Comparison of ENCODE assay signal across 12 mouse cellular contexts in the genomic region with DNA sequence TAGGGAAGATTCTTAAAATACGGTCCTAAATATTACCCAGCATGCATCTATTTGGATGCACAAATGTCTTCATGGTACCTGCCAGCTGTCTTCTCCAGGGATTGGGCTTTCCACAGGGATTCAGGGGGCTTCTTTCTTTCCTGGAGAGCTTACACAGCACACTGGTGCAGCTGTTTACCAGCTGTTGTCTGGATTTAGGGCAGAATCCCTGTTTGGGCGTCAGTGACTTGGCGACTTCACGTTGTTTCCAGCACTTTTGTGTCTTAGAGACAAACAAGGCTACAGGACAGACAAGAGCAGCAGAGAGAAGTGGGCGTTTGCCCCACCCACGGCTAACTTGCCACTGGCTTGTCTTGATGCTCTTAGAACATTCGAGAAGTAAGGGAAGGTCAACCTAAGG. TPM values are rescaled to one million over a fixed set of nuclear protein-coding genes. Genes with fewer than 3 reads are reported as not detected.
DNase-seq lines count a peak whose midpoint lies in the region; ATAC-seq lines count a peak whose summit lies in the region.
"Had no signal": no experiment of that assay in that cellular context is flagged by ENCODE, and none has a peak within 500 bp of the region (broad histone marks: within the 10 kb centered on the region; RNA-seq: fewer than 3 reads in every experiment).

No protein-coding gene starts in this region.

- H3K36me3 ChIP-seq in hindbrain, embryonic 13.5 days: peaks cover 9% of the 10 kb centered on the region; the same call in 1 of the 2 replicates
- H3K36me3 ChIP-seq: liver, embryonic 12.5 days had no signal

- no peaks in the 10 kb centered on the region for H3K27me3 ChIP-seq in hindbrain, embryonic 13.5 days
- H3K27me3 ChIP-seq: CH12.LX; liver, embryonic 12.5 days had no signal

- DNase-seq in urinary bladder, postnatal 14 days (ENCODE audit: low spot score): peak; percentile 30
- DNase-seq in urinary bladder, postnatal 25 days (ENCODE audit: low spot score): no peak
- DNase-seq in heart, adult 9 months (ENCODE audit: low spot score in 2 of 2): peak; percentile 71 to 72
- DNase-seq in lung, postnatal 10 days: peak; percentile 59
- no peak for DNase-seq in ovary, adult 18-20 months (ENCODE audit: low spot score)
- no peak for DNase-seq in thymus, postnatal 0 days (ENCODE audit: low spot score)
- DNase-seq: spleen, adult 18-20 months; thymus, postnatal 25 days had no signal

- H3K27ac ChIP-seq in hindbrain, embryonic 13.5 days: no peak overlapping the region
- H3K27ac ChIP-seq: forebrain, embryonic 10.5 days; liver, embryonic 12.5 days had no signal

- no peaks in the 10 kb centered on the region for H3K4me1 ChIP-seq in hindbrain, embryonic 13.5 days (replicated peaks)
- H3K4me1 ChIP-seq: forebrain, embryonic 10.5 days had no signal

- no peak overlapping the region for H3K9ac ChIP-seq in hindbrain, embryonic 13.5 days
- H3K9ac ChIP-seq: liver, embryonic 12.5 days had no signal

- no peak for ATAC-seq in hindbrain, embryonic 13.5 days (ENCODE audit: low FRiP score)
- ATAC-seq: liver, embryonic 12.5 days had no signal

- no peak overlapping the region for H3K4me3 ChIP-seq in hindbrain, embryonic 13.5 days
- H3K4me3 ChIP-seq: forebrain, embryonic 10.5 days; liver, embryonic 12.5 days had no signal

- no peak overlapping the region for H3K4me2 ChIP-seq in hindbrain, embryonic 13.5 days
- H3K4me2 ChIP-seq: liver, embryonic 12.5 days had no signal

- H3K9me3 ChIP-seq in hindbrain, embryonic 13.5 days: no peaks in the 10 kb centered on the region
- H3K9me3 ChIP-seq: forebrain, embryonic 10.5 days; liver, embryonic 12.5 days had no signal

- WGBS in hindbrain, embryonic 13.5 days: 85% methylated on average over 7 of the region's 7 CpGs

RNA-seq across cellular contexts. Expression of a gene that starts 16.1 kb away (rescaled TPM):
- 109 and 119 TPM in 2 replicates for polyA plus RNA-seq in hindbrain, embryonic 13.5 days (2015; fragmentation: Nextera tagmentation; extraction: Ambion mirVana)
- 120 and 123 TPM in 2 replicates for polyA plus RNA-seq in thymus, postnatal 0 days (2015; fragmentation: Nextera tagmentation; extraction: Ambion mirVana)

Comparison
In these comparisons a context has a peak if more than half of its experiments do, and no peak if none do; other contexts are left out.
1. DNase-seq: peak in urinary bladder, postnatal 14 days (single experiment), heart, adult 9 months (2 of 2) and lung, postnatal 10 days (single experiment); none in urinary bladder, postnatal 25 days (single experiment), ovary, adult 18-20 months (single experiment) and thymus, postnatal 0 days (single experiment).